Mouse (Mus musculus) liver, embryonic 11.5 days (tissue): ENCODE measurements around the gene Gin1. TPM values are rescaled to one million over a fixed set of nuclear protein-coding genes. Genes with fewer than 3 reads are reported as not detected.

Experiments
- ATAC-seq: fragments of 200-750 bp; cut with Nextera tagmentation; replicated peaks from 2 replicates; pipeline ENCODE4 v1.8.0; 2017; ENCODE audit warnings: moderate number of reproducible peaks, mild to moderate bottlenecking, moderate TSS enrichment, moderate library complexity; ENCODE audit not compliant: low FRiP score
- DNase-seq: peaks from one replicate; pipeline ENCODE4 v3.0.0-alpha.2; 2017; ENCODE audit warnings: low spot score
- H3K27ac ChIP-seq: fragments of 300-500 bp; sonication (generic); 2 replicates; pipeline ENCODE4 v1.5.1; 2014; ENCODE audit warnings: mild to moderate bottlenecking, low read depth, low read length, control low read depth
- H3K27me3 ChIP-seq: fragments of 300-500 bp; sonication (generic); replicated peaks from 2 replicates; pipeline ENCODE4 v1.6.1; 2014; ENCODE audit warnings: low read length, mixed read lengths; ENCODE audit not compliant: control insufficient read depth, insufficient read depth
- H3K36me3 ChIP-seq: fragments of 300-500 bp; sonication (generic); 2 replicates; pipeline ENCODE4 v1.6.1; 2014; ENCODE audit warnings: mild to moderate bottlenecking, low read length, moderate library complexity, mixed read lengths; ENCODE audit not compliant: control insufficient read depth, insufficient read depth
- H3K4me1 ChIP-seq: fragments of 300-500 bp; sonication (generic); replicated peaks from 2 replicates; pipeline ENCODE4 v1.6.1; 2014; ENCODE audit warnings: low read length, mixed read lengths; ENCODE audit not compliant: control insufficient read depth, insufficient read depth
- H3K4me2 ChIP-seq: fragments of 300-500 bp; sonication (generic); 2 replicates; pipeline ENCODE4 v1.6.1; 2014; ENCODE audit warnings: mild to moderate bottlenecking, control low read depth, moderate library complexity
- H3K4me3 ChIP-seq: fragments of 300-500 bp; sonication (generic); 2 replicates; pipeline ENCODE4 v1.5.1; 2014; ENCODE audit warnings: low read depth, low read length, control low read depth
- H3K9ac ChIP-seq: fragments of 300-500 bp; sonication (generic); 2 replicates; pipeline ENCODE4 v1.6.1; 2014; ENCODE audit warnings: low read depth, low read length, control low read depth
- H3K9me3 ChIP-seq: fragments of 300-500 bp; sonication (generic); 2 replicates; pipeline ENCODE4 v1.6.1; 2016; ENCODE audit warnings: low read length, inconsistent platforms, mixed read lengths; ENCODE audit not compliant: control insufficient read depth
- WGBS: fragments of 180-500 bp; shearing (Covaris S2); extraction: QIAGEN DNeasy Blood & Tissue Kit; methylation state at CpG from one replicate; pipeline ENCODE4 v1.1.7; 2014; 5-methylcytosine and 5-hydroxymethylcytosine counted together
- polyA plus RNA-seq: library from polyadenylated mRNA; unstranded; fragments of >200 nt; fragmentation: Nextera tagmentation; extraction: Ambion mirVana; gene quantifications from 2 replicates; pipeline ENCODE4 v1.2.1, GENCODE M21; 2014

Gene Gin1
- polyA plus RNA-seq, 1 experiment from 2014 or later, result 19.6 TPM

DNA sequence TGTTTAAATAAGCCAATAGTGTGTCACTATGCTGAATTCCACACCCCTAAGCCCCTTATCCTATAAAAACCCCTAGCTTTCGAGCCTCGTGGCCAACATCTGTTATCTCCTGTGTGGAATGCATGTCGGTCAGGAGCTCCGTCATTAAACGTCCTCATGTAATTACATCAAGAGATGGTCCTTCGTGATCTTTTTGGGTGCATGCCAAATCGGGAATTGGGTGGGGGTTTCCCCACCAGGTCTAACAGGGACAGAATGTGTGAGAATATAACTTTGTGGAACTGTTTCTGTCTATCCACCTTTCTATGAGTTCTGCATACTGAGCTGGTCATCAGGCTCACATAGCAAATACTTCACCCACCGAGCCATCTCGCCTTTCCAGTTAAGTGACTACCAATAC lies 26.0 kb downstream of the Gin1 start:
- ATAC-seq, result no peak

DNA sequence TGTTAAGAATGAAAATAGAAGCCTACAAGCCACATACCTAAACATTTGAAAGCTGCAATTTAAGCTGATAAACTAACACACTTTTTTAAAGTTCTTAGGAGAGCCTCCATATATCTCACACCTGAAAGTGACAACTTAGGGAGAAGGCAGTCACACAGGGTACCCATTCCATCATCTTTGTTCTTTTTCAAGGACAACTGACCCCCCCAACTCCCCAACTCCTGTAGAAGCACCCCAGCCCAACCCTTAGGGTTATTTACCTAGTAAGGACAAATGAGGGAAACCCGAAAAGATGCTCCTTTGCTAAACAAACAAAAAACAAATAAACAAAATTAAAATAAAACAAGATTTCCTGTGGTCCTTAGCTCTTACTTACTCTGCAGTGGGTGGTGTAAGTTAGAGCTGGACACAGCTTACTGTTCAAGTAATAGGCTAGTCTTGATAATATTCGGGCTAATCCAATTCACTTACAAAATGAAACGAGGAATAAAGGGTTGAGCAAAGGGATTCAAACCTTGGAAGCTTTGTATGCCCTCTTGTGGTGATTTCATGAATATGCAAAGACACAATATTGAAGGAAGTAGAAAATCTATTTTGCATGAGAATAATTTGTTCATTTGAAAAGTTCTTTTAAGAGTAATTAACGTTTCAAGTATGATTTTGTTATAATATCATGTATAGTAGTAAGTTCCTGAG lies 32.4 kb downstream of the Gin1 start:
- no peak overlapping the region for H3K4me3 ChIP-seq
- no peak overlapping the region for H3K9ac ChIP-seq
- H3K27me3 ChIP-seq, result no peaks in the 10 kb centered on the region
- H3K9me3 ChIP-seq, result no peaks in the 10 kb centered on the region
- no peak overlapping the region for H3K27ac ChIP-seq
- no peaks in the 10 kb centered on the region for H3K4me1 ChIP-seq
- no peak; the same call in 1 of the 2 replicates for ATAC-seq
- 37% methylated on average over 4 of the region's 4 CpGs for WGBS
- no peak overlapping the region for H3K4me2 ChIP-seq
- H3K36me3 ChIP-seq, result no peaks in the 10 kb centered on the region
- no peak for DNase-seq

More for the DNA sequence above, 26.0 kb downstream of the Gin1 start:
- H3K4me1 ChIP-seq, result no peaks in the 10 kb centered on the region
- H3K36me3 ChIP-seq, result no peaks in the 10 kb centered on the region
- no peak overlapping the region for H3K9ac ChIP-seq
- 79% methylated on average over 9 of the region's 9 CpGs for WGBS
- H3K9me3 ChIP-seq, result no peaks in the 10 kb centered on the region
- H3K4me2 ChIP-seq, result no peak overlapping the region
- no peak for DNase-seq
- no peak overlapping the region for H3K27ac ChIP-seq
- no peaks in the 10 kb centered on the region for H3K27me3 ChIP-seq
- H3K4me3 ChIP-seq, result no peak overlapping the region

DNA sequence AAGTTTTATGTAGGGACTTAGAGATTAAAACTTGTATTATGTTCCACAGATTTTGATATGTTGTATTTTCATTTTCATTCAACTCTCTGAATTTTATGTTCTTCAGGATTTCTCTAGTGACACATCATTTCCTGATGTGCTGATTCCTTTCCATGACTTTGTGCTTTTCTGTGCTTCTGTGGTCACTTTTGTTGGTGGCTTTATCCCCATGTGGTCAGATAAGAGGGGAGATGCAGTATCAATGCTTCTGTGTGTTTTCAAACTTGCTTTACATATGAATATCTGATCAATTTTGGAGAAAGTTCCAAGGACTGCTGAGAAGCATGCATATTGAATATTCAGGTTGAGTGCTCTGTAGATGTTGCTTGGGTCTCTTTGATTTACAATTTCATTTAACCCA lies 34.5 kb downstream of the Gin1 start:
- Histone ChIP-seq H3K27ac (no peak overlapping the region), H3K27me3 (no peaks in the 10 kb centered on the region), H3K36me3 (no peaks in the 10 kb centered on the region), H3K9ac (no peak overlapping the region), H3K9me3 (no peaks in the 10 kb centered on the region), H3K4me1 (no peaks in the 10 kb centered on the region), H3K4me2 (no peak overlapping the region), H3K4me3 (no peak overlapping the region)
- no peak for DNase-seq
- no peak for ATAC-seq

DNA sequence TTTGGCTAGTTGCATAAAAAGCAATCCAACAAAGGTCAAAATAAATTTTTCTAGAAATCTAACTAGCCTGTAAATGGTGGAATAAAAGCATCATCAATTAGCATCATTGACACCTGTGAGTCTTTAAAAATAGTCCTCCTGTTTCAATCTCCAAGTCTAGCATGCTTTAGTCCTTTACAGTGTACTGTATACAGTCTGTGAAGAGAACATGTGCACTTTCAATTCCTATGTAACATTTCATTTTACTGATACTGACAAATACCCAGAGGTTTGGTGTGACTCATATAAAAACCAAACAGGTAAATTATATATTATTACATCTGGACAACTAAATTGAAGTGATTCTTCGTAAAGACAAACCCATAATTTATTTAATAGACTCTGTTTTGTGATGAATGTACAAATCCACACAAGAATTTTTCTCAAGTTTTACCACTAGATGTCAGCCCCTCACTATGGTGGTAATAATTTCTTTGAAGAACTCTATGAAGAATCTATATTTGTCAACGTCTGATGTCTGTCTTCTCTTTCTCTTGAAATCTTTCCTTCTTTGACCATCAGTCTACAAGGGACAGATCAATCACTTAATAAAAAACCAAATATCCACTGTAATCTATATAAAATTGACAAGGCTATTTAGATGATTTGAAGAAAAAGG lies 39.4 kb downstream of the Gin1 start:
- Histone ChIP-seq H3K4me2 (no peak overlapping the region), H3K9ac (no peak overlapping the region), H3K9me3 (no peaks in the 10 kb centered on the region), H3K4me3 (no peak overlapping the region), H3K27me3 (no peaks in the 10 kb centered on the region), H3K27ac (no peak overlapping the region), H3K4me1 (no peaks in the 10 kb centered on the region), H3K36me3 (no peaks in the 10 kb centered on the region)
- DNase-seq (no peak), ATAC-seq (no peak)
- WGBS, result 50% methylated on average over 2 of the region's 2 CpGs

DNA sequence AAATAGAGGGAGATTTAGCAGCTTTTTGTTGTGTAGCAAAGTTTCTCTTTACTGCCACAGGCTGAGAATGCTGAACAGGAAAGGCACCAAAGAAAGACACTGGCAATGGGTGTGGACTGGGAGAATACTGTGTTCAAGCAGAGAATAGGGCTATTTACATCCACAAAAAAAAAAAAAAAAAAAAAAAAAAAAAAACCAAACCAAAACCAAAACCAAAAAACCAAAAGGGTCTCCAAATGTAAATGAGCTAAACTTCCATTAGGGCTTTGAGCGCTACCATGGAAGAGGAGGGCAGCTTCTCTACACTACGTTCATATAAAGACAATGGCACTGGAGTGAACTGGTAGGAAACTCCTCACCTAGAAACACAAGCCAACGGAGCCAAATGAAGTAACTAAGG lies 51.3 kb downstream of the Gin1 start:
- Histone ChIP-seq H3K4me3 (no peak overlapping the region), H3K36me3 (no peaks in the 10 kb centered on the region), H3K27ac (no peak overlapping the region), H3K4me1 (no peaks in the 10 kb centered on the region), H3K9ac (no peak overlapping the region), H3K27me3 (no peaks in the 10 kb centered on the region), H3K9me3 (no peaks in the 10 kb centered on the region), H3K4me2 (no peak overlapping the region; the same call in 1 of the 2 replicates)
- 83% methylated on average over 3 of the region's 3 CpGs for WGBS
- DNase-seq (no peak), ATAC-seq (no peak)

DNA sequence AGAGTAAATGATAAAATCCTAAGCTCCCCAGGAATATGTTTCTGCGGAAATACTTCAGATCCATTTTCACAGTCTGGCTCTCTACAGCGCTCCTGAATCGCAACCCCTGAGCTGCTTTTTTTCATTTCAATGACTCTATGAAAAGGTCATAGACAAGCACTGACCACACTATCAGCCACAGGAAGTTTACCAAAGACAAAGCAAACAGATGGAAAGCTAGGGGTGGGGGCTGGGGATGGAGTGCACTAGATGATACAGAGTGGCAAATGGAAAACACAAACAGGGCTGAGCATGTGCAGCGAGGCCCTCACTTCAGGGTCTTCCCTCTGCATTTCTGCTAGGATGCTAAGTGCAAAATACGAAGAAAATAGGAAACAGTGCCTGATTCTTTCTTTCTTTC lies 52.2 kb downstream of the Gin1 start:
- Histone ChIP-seq H3K4me2 (no peak overlapping the region), H3K27me3 (no peaks in the 10 kb centered on the region), H3K4me1 (no peaks in the 10 kb centered on the region), H3K36me3 (no peaks in the 10 kb centered on the region), H3K9me3 (no peaks in the 10 kb centered on the region), H3K4me3 (no peak overlapping the region), H3K9ac (no peak overlapping the region), H3K27ac (no peak overlapping the region)
- DNase-seq (no peak), ATAC-seq (peak; percentile 65)
- 61% methylated on average over 5 of the region's 5 CpGs for WGBS

DNA sequence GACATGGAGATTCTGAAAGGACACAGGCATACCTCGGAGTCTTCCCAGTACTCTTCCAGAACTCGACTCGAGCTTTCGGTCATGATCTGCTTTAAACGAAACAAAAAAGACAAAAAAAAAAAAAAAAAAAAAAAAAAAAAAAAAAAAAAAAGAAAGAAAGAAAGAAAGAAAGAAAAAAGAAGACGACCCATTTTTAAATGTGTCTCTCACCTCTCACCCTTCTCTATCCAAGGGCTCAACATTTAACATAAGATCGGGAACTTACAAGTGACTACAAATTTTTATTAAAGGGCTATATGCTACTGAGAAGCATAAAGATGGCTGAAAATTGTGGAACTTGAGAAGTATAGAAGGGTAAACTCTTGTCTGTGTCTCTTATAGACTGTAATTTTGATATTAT lies 52.9 kb downstream of the Gin1 start:
- H3K4me2 ChIP-seq, result no peak overlapping the region
- no peaks in the 10 kb centered on the region for H3K9me3 ChIP-seq
- H3K4me3 ChIP-seq, result no peak overlapping the region
- ATAC-seq (no peak), DNase-seq (no peak)
- no peaks in the 10 kb centered on the region for H3K36me3 ChIP-seq
- 90% methylated on average over 7 of the region's 7 CpGs for WGBS
- no peaks in the 10 kb centered on the region for H3K27me3 ChIP-seq
- no peak overlapping the region for H3K9ac ChIP-seq
- H3K4me1 ChIP-seq, result no peaks in the 10 kb centered on the region
- H3K27ac ChIP-seq, result no peak overlapping the region

DNA sequence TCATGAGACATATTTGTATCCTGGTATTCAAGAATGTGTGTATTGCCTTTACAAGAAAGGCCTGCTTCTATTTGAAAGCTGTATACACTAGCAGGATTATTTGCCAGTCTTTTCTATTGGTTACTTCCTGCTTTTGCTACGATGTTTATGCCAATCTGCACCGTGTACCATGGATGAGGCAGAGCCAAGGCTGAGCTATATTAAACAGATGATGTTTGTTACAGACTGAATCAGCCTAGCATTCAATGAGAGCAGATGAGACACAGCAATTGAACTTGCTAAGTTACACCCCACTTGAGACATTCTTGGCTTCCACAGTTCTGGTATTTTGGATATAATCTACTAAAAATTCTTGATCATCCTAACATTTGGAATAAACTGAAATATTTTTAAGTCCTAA lies 57.6 kb downstream of the Gin1 start:
- ATAC-seq (no peak), DNase-seq (no peak)
- H3K9ac ChIP-seq, result no peak overlapping the region
- no peak overlapping the region for H3K4me2 ChIP-seq
- no peaks in the 10 kb centered on the region for H3K27me3 ChIP-seq
- H3K9me3 ChIP-seq, result no peaks in the 10 kb centered on the region
- no peak overlapping the region for H3K4me3 ChIP-seq
- no peak overlapping the region for H3K27ac ChIP-seq
- no peaks in the 10 kb centered on the region for H3K4me1 ChIP-seq
- no peaks in the 10 kb centered on the region for H3K36me3 ChIP-seq
- 76% methylated on average over 2 of the region's 2 CpGs for WGBS

DNA sequence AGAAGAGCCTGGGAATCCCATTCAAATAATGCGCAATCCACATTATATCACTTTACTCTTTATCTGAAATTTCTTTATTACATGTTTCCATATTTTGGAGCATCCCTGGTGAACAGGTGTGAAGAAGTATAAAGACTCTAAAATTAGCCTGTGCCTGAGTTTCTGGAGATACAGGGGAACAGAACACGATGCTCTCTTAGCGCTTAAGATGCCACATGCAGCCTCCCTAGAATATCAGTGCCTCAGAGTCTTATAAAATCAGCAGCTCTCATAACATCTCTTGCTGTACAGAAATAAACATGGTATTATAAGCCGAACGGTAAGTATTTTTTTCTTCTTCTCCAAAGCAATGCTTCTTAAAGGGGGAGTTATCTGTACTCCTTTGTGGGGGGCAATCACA lies 58.1 kb downstream of the Gin1 start:
- ATAC-seq (no peak), DNase-seq (no peak)
- Histone ChIP-seq H3K9me3 (no peaks in the 10 kb centered on the region), H3K27ac (no peak overlapping the region), H3K4me3 (no peak overlapping the region), H3K27me3 (no peaks in the 10 kb centered on the region), H3K4me1 (no peaks in the 10 kb centered on the region), H3K9ac (no peak overlapping the region), H3K36me3 (no peaks in the 10 kb centered on the region), H3K4me2 (no peak overlapping the region)
- WGBS, result 92% methylated on average over 5 of the region's 5 CpGs
